In the genomic region with DNA sequence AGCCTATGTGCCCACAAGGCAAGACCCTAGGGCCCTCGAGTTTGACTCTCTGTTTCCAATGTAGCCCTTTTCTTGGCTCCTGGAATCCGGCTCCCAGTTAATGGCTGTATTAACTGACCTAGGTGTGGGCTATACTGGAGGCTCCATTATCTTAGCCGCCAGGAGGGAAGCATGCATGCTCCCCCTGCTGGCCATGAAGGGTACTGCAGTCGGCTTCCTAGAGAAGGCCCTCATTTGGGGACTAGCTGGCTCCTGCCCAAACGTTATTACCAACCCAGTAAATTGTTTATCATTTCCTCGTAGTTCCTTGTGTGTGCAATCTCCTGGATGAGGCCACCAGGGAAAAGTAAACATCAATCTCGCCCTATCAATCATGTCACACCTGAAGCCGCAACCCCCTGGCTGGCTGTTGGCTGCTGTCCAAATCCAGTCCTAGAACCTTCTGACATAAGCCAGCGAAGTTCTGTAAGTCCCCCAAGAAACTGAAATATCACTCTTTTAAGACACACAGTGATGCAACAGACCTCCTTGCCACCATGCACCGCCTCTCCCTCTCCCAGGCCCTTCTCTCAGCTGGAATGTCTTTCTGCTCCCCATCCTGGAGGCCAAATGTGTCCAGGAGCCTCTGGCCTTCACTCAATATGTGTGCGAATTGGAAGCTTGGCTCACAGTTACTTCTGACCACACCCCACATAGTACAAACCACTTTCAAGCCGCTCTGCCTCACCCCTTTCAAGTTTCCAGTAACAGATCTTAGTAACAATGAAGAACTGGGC, we compare ENCODE assay signal across 8 mouse cellular contexts. TPM values are rescaled to one million over a fixed set of nuclear protein-coding genes. Genes with fewer than 3 reads are reported as not detected.
DNase-seq lines count a peak whose midpoint lies in the region; ATAC-seq and TF ChIP-seq lines count a peak whose summit lies in the region.

No protein-coding gene starts in this region.

- TF ChIP-seq POLR2A in testis, adult 2 months (IDR thresholded peaks at IDR 0.05; ENCODE audit: control insufficient read depth, low read depth, low read length), result no peak

- peaks cover 10% of the 10 kb centered on the region for H3K27me3 ChIP-seq in forebrain, embryonic 12.5 days
- peaks cover 27% of the 10 kb centered on the region for H3K27me3 ChIP-seq in hindbrain, embryonic 13.5 days
- H3K27me3 ChIP-seq in limb, embryonic 10.5 days (ENCODE audit: low read depth, poor library complexity, severe bottlenecking), result peaks cover 22% of the 10 kb centered on the region
- no peaks in the 10 kb centered on the region; the same call in 1 of the 2 replicates for H3K27me3 ChIP-seq in midbrain, embryonic 15.5 days (replicated peaks)
- no peaks in the 10 kb centered on the region for H3K27me3 ChIP-seq in testis, adult 2 months (ENCODE audit: control insufficient read depth, insufficient read depth, low read length)

- H3K4me2 ChIP-seq in forebrain, embryonic 12.5 days, result no peak overlapping the region
- H3K4me2 ChIP-seq in hindbrain, embryonic 13.5 days, result no peak overlapping the region
- H3K4me2 ChIP-seq in midbrain, embryonic 15.5 days, result no peak overlapping the region

- 0 out of 2 replicates have a peak, but pooled peaks cover 11% of the 10 kb centered on the region for H3K4me1 ChIP-seq in forebrain, embryonic 12.5 days
- peaks cover 3% of the 10 kb centered on the region; the same call in 1 of the 2 replicates for H3K4me1 ChIP-seq in hindbrain, embryonic 13.5 days (replicated peaks)
- no peaks in the 10 kb centered on the region for H3K4me1 ChIP-seq in limb, embryonic 10.5 days
- H3K4me1 ChIP-seq in midbrain, embryonic 15.5 days, result 0 out of 2 replicates have a peak, but pooled peaks cover 2% of the 10 kb centered on the region
- H3K4me1 ChIP-seq in testis, adult 2 months (ENCODE audit: control insufficient read depth, insufficient read depth, low read length), result no peaks in the 10 kb centered on the region

- H3K4me3 ChIP-seq in forebrain, embryonic 12.5 days (replicated peaks), result no peak overlapping the region
- no peak overlapping the region for H3K4me3 ChIP-seq in hindbrain, embryonic 13.5 days
- H3K4me3 ChIP-seq in limb, embryonic 10.5 days, result no peak overlapping the region
- no peak overlapping the region for H3K4me3 ChIP-seq in midbrain, embryonic 15.5 days
- no peak overlapping the region for H3K4me3 ChIP-seq in testis, adult 2 months (ENCODE audit: control insufficient read depth, low read depth, low read length)

- TF ChIP-seq CTCF in testis, adult 2 months (IDR thresholded peaks at IDR 0.05; ENCODE audit: control insufficient read depth, insufficient read depth, insufficient replicate concordance, low read depth, low read length), result peak; percentile 94

- DNase-seq in layer of hippocampus, adult 11-12 months (ENCODE audit: low spot score), result peak; percentile 77
- no peak for DNase-seq in layer of hippocampus, adult 9-10 months (ENCODE audit: low spot score)
- peak; percentile 88 for DNase-seq in limb, embryonic 10.5 days (ENCODE audit: low spot score)

- ATAC-seq in cerebellum, adult (ENCODE audit: insufficient number of reproducible peaks, low FRiP score, low TSS enrichment), result 0 out of 2 replicates have a peak, but pooled peaks have one; percentile 40
- peak; percentile 58 for ATAC-seq in forebrain, embryonic 12.5 days (ENCODE audit: low FRiP score)
- 0 out of 2 replicates have a peak, but pooled peaks have one; percentile 10 for ATAC-seq in hindbrain, embryonic 13.5 days (ENCODE audit: low FRiP score)
- ATAC-seq in midbrain, embryonic 15.5 days (replicated peaks), result 0 out of 2 replicates have a peak, but pooled peaks have one; percentile 42

- H3K27ac ChIP-seq in forebrain, embryonic 12.5 days, result no peak overlapping the region
- no peak overlapping the region for H3K27ac ChIP-seq in hindbrain, embryonic 13.5 days
- H3K27ac ChIP-seq in limb, embryonic 10.5 days, result no peak overlapping the region
- H3K27ac ChIP-seq in midbrain, embryonic 15.5 days, result no peak overlapping the region
- H3K27ac ChIP-seq in testis, adult 2 months (ENCODE audit: control insufficient read depth, insufficient read depth, low read depth, low read length), result no peak overlapping the region

- no peaks in the 10 kb centered on the region for H3K9me3 ChIP-seq in forebrain, embryonic 12.5 days
- H3K9me3 ChIP-seq in hindbrain, embryonic 13.5 days, result no peaks in the 10 kb centered on the region
- no peaks in the 10 kb centered on the region for H3K9me3 ChIP-seq in limb, embryonic 10.5 days (replicated peaks)
- no peaks in the 10 kb centered on the region for H3K9me3 ChIP-seq in midbrain, embryonic 15.5 days

- H3K36me3 ChIP-seq in forebrain, embryonic 12.5 days (replicated peaks), result no peaks in the 10 kb centered on the region
- H3K36me3 ChIP-seq in hindbrain, embryonic 13.5 days, result no peaks in the 10 kb centered on the region
- H3K36me3 ChIP-seq in limb, embryonic 10.5 days, result no peaks in the 10 kb centered on the region
- no peaks in the 10 kb centered on the region for H3K36me3 ChIP-seq in midbrain, embryonic 15.5 days (replicated peaks)
- no peaks in the 10 kb centered on the region for H3K36me3 ChIP-seq in testis, adult 2 months (ENCODE audit: control insufficient read depth, insufficient read depth, low read length)

- 55% methylated on average over 12 of the region's 12 CpGs for WGBS in forebrain, embryonic 12.5 days
- WGBS in hindbrain, embryonic 13.5 days, result 43% methylated on average over 12 of the region's 12 CpGs
- WGBS in limb, embryonic 10.5 days, result 49% methylated on average over 12 of the region's 12 CpGs
- 47% methylated on average over 12 of the region's 12 CpGs for WGBS in midbrain, embryonic 15.5 days

- no peak overlapping the region for H3K9ac ChIP-seq in forebrain, embryonic 12.5 days
- no peak overlapping the region for H3K9ac ChIP-seq in hindbrain, embryonic 13.5 days
- no peak overlapping the region for H3K9ac ChIP-seq in midbrain, embryonic 15.5 days

RNA-seq across cellular contexts. Expression of a gene that starts 7.6 kb away (rescaled TPM):
- 29.4 and 30.7 TPM in 2 replicates for polyA plus RNA-seq in forebrain, embryonic 12.5 days (2016; fragmentation: Nextera tagmentation; extraction: Ambion mirVana)
- polyA plus RNA-seq in hindbrain, embryonic 13.5 days (2015; fragmentation: Nextera tagmentation; extraction: Ambion mirVana), result 26.1 and 29.4 TPM in 2 replicates
- 18.9 and 24.0 TPM in 2 replicates for polyA plus RNA-seq in limb, embryonic 10.5 days (2016; fragmentation: Nextera tagmentation; extraction: Ambion mirVana)
- 31.3 and 33.9 TPM in 2 replicates for polyA plus RNA-seq in midbrain, embryonic 15.5 days (2015; fragmentation: Nextera tagmentation; extraction: Ambion mirVana)
- 24.9 and 29.3 TPM in 2 replicates for polyA plus RNA-seq in testis, adult 2 months (2012; rRNA removed)
